Mouse (Mus musculus) cortical plate, adult 2 months (tissue): ENCODE data around the gene Nlrp2.

Source experiments
- CTCF ChIP-seq: fragments of 200-500 bp; IDR thresholded peaks from 2 replicates; pipeline ENCODE4 v1.5.1; 2011; ENCODE audit warnings: mild to moderate bottlenecking, control low read depth, low read length; ENCODE audit not compliant: insufficient read depth; ENCODE audit errors: extremely low read depth
- POLR2A ChIP-seq: fragments of 200-500 bp; IDR thresholded peaks from 2 replicates; pipeline ENCODE4 v1.6.1; 2011; ENCODE audit warnings: mild to moderate bottlenecking, low read length, control low read depth; ENCODE audit not compliant: insufficient read depth; ENCODE audit errors: extremely low read depth

DNA sequence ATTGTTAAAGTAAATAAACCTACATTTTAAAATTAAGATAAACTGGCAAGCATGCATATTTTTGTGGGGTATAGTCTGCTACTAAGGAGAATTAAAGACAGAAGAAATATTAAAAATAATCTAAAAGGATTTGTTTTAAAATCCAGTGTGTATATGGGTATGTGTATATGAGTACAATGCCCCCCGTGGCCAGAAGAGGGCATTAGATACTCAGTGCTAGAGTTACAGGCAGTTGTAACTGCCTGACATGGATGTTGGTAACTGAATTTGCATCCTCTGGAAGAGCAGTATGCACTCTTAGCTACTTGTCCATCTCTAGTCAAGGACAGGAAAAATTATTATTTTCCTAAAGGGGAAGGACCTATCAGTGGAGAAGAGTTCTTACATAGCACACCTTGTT, 62.6 kb downstream of the Nlrp2 start:
- TF ChIP-seq CTCF: no peak
- no peak for TF ChIP-seq POLR2A
